Mouse (Mus musculus): ENCODE measurements at regions not wholly inside any gene's neighbourhood (a gene's known extent, or its start where the extent isn't known, plus 50 kb on each side); places are given as distances from the start of the nearest gene placed in this dataset.

DNA sequence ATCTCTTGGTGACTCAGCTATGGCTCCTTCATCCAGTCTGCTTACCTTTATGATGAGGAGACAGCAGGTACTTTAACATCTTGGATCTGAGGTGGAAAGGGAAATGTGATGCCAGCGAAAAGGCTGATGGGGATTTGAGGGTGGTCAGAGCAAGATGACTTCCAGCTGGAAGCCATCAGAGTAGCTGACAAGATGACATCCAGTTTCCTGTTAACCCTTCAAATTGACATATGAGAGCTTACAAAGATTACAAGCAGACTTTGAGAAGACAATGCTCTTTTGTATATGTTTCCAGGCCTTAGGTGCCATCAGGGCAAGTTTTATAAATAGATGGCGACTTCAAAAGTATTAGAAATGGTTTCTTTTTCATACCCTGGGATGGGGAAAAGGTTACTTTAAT is 621.3 kb upstream of the A1bg start:
- Histone ChIP-seq H3K4me2 (ENCODE audit: low read depth) (no peak overlapping the region), H3K36me3 (ENCODE audit: control insufficient read depth, insufficient read depth) (no peaks in the 10 kb centered on the region), H3K79me2 (ENCODE audit: control insufficient read depth, insufficient read depth) (no peaks in the 10 kb centered on the region), H3K4me3 (no peak overlapping the region), H3K27me3 (ENCODE audit: control insufficient read depth, insufficient read depth, insufficient read length) (no peaks in the 10 kb centered on the region), H3ac (ENCODE audit: control insufficient read depth, insufficient read length) (no peak overlapping the region)
- no peak for TF ChIP-seq CEBPB (IDR thresholded peaks at IDR 0.05; ENCODE audit: insufficient read depth, poor library complexity, severe bottlenecking)
- no peak for TF ChIP-seq POLR2A (IDR thresholded peaks at IDR 0.05; ENCODE audit: insufficient read length, low read depth)
- no peak for TF ChIP-seq USF1 (IDR thresholded peaks at IDR 0.05; ENCODE audit: low read depth)
- TF ChIP-seq REST (IDR thresholded peaks at IDR 0.05; ENCODE audit: insufficient read depth, insufficient read length) = no peak
- no peak for TF ChIP-seq TCF3 (IDR thresholded peaks at IDR 0.05; ENCODE audit: insufficient read length, low read depth)
- no peak for TF ChIP-seq MYOD1 (IDR thresholded peaks at IDR 0.05; ENCODE audit: control insufficient read depth in 1 of 3, insufficient read length in 2 of 3, low read depth in 2 of 3)
- TF ChIP-seq SRF (IDR thresholded peaks at IDR 0.05; ENCODE audit: control insufficient read depth, insufficient read length, low read depth) = no peak
- TF ChIP-seq E2F4 (IDR thresholded peaks at IDR 0.05; ENCODE audit: insufficient read depth) = no peak
- no peak for TF ChIP-seq MYOG (IDR thresholded peaks at IDR 0.05; ENCODE audit: control insufficient read depth in 1 of 3, insufficient read depth in 1 of 3, insufficient read length in 2 of 3, low read depth in 2 of 3)
- no peak for TF ChIP-seq MAX (IDR thresholded peaks at IDR 0.05; ENCODE audit: low read depth)
- TF ChIP-seq POLR2AphosphoS2 (IDR thresholded peaks at IDR 0.05; ENCODE audit: insufficient read length, low read depth) = no peak

DNA sequence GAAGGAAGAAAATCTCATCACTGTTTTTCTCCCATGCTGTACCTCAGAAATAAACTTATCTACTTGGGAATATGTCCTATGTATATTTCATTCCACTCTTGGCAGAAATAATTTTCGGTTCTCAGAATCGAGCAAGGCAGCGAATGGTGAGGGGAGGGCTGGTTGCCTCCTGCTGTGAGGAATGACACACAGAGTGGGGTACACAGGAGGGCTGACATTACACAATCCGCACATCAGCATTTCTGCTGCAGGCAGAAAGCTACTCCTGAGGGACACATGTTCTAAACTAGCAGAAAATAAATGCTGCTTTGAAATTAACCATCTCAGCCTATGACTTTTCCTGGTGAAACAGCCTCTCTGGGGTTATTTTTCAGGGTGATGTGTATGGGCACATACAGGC is 618.8 kb upstream of the A1bg start:
- no peak for TF ChIP-seq POLR2A (IDR thresholded peaks at IDR 0.05; ENCODE audit: insufficient read length, low read depth)
- no peak for TF ChIP-seq USF1 (IDR thresholded peaks at IDR 0.05; ENCODE audit: low read depth)
- no peak for TF ChIP-seq MAX (IDR thresholded peaks at IDR 0.05; ENCODE audit: low read depth)
- TF ChIP-seq REST (IDR thresholded peaks at IDR 0.05; ENCODE audit: insufficient read depth, insufficient read length) = no peak
- no peak for TF ChIP-seq TCF12 (IDR thresholded peaks at IDR 0.05; ENCODE audit: insufficient read depth, poor library complexity, severe bottlenecking)
- no peak for TF ChIP-seq E2F4 (IDR thresholded peaks at IDR 0.05; ENCODE audit: insufficient read depth)
- no peak for TF ChIP-seq MYOG (IDR thresholded peaks at IDR 0.05; ENCODE audit: control insufficient read depth in 1 of 3, insufficient read depth in 1 of 3, insufficient read length in 2 of 3, low read depth in 2 of 3)
- no peak for TF ChIP-seq TCF3 (IDR thresholded peaks at IDR 0.05; ENCODE audit: insufficient read length, low read depth)
- no peak for TF ChIP-seq POLR2AphosphoS2 (IDR thresholded peaks at IDR 0.05; ENCODE audit: insufficient read length, low read depth)
- TF ChIP-seq SRF (IDR thresholded peaks at IDR 0.05; ENCODE audit: control insufficient read depth, insufficient read length, low read depth) = no peak
- no peak for TF ChIP-seq CEBPB (IDR thresholded peaks at IDR 0.05; ENCODE audit: insufficient read depth, poor library complexity, severe bottlenecking)
- no peak for TF ChIP-seq MYOD1 (IDR thresholded peaks at IDR 0.05; ENCODE audit: control insufficient read depth in 1 of 3, insufficient read length in 2 of 3, low read depth in 2 of 3)
- Histone ChIP-seq H3K4me3 (no peak overlapping the region), H3K4me2 (ENCODE audit: low read depth) (no peak overlapping the region), H3K27me3 (ENCODE audit: control insufficient read depth, insufficient read depth, insufficient read length) (no peaks in the 10 kb centered on the region), H3K36me3 (ENCODE audit: control insufficient read depth, insufficient read depth) (no peaks in the 10 kb centered on the region), H3ac (ENCODE audit: control insufficient read depth, insufficient read length) (no peak overlapping the region), H3K79me2 (ENCODE audit: control insufficient read depth, insufficient read depth) (no peaks in the 10 kb centered on the region)

DNA sequence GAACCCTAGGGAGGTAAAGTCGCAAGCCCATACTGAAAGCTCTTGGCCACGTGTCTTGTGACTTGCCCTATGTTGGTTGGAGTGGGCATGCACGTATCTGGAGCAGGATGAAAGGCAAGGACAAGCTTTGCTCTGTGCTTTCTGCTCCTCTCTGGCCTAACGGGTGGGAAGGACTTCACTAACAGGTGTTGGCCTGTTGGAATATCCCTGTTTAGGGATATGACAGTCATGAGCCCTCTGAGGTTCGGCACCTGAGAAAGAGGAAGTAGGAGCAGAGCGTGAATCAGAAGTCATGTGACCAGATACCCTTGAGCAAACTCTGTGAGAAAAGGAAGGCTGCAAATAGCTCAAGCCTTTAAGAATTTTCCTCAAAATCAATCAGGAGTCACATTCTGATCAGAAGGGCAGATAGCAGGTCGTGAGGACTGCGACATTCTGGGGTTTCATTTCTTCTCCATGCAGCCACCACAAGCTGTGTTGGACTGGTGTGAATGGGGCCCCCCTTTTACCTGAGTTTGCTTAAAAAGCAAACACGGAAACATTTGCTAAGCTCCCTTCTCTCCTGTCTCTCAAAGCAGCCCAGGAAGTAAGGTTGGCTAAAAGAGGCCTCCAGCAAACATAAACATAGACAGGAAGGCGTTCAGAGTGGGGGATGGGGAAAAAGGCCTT is 618.1 kb upstream of the A1bg start:
- H3K27me3 ChIP-seq (ENCODE audit: control insufficient read depth, insufficient read depth, insufficient read length) = no peaks in the 10 kb centered on the region
- H3K79me2 ChIP-seq (ENCODE audit: control insufficient read depth, insufficient read depth) = no peaks in the 10 kb centered on the region
- H3K4me3 ChIP-seq = no peak overlapping the region

DNA sequence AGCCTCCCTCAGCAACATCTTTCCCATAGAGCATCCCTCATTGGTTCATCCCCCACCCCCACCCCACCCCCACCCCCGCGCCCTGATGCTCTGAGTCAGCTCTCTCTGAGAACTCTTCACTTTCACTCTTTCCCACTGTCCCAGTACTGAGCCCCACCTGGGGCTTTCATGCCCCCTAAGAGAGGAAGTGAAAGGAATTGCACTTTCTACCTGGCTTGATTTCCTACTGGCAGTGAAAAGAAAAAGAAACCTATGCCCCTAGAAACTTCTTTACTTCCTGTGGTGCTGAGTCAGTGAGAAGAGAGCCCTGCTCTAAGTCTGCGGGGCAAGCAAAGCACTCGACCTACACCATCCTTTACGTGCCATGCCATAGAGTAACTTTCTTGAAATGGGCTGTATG is 616.1 kb upstream of the A1bg start:
- no peaks in the 10 kb centered on the region for H3K36me3 ChIP-seq (ENCODE audit: control insufficient read depth, insufficient read depth)
- H3K4me3 ChIP-seq = no peak overlapping the region
- no peaks in the 10 kb centered on the region for H3K27me3 ChIP-seq (ENCODE audit: control insufficient read depth, insufficient read depth, insufficient read length)
- TF ChIP-seq TCF12 (IDR thresholded peaks at IDR 0.05; ENCODE audit: insufficient read depth, poor library complexity, severe bottlenecking) (no peak), MYOD1 (IDR thresholded peaks at IDR 0.05; ENCODE audit: control insufficient read depth in 1 of 3, insufficient read length in 2 of 3, low read depth in 2 of 3) (no peak), REST (IDR thresholded peaks at IDR 0.05; ENCODE audit: insufficient read depth, insufficient read length) (no peak), MYOG (IDR thresholded peaks at IDR 0.05; ENCODE audit: control insufficient read depth in 1 of 3, insufficient read depth in 1 of 3, insufficient read length in 2 of 3, low read depth in 2 of 3) (no peak)
- no peaks in the 10 kb centered on the region for H3K79me2 ChIP-seq (ENCODE audit: control insufficient read depth, insufficient read depth)
- H3ac ChIP-seq (ENCODE audit: control insufficient read depth, insufficient read length) = no peak overlapping the region
- H3K4me2 ChIP-seq (ENCODE audit: low read depth) = no peak overlapping the region

More for the DNA sequence above, 618.1 kb upstream of the A1bg start:
- Histone ChIP-seq H3ac (ENCODE audit: control insufficient read depth, insufficient read length) (no peak overlapping the region), H3K4me2 (ENCODE audit: low read depth) (no peak overlapping the region), H3K36me3 (ENCODE audit: control insufficient read depth, insufficient read depth) (no peaks in the 10 kb centered on the region)
- TF ChIP-seq TCF12 (IDR thresholded peaks at IDR 0.05; ENCODE audit: insufficient read depth, poor library complexity, severe bottlenecking) (no peak), MYOG (IDR thresholded peaks at IDR 0.05; ENCODE audit: control insufficient read depth in 1 of 3, insufficient read depth in 1 of 3, insufficient read length in 2 of 3, low read depth in 2 of 3) (no peak), E2F4 (IDR thresholded peaks at IDR 0.05; ENCODE audit: insufficient read depth) (no peak), POLR2AphosphoS2 (IDR thresholded peaks at IDR 0.05; ENCODE audit: insufficient read length, low read depth) (no peak), MYOD1 (IDR thresholded peaks at IDR 0.05; ENCODE audit: control insufficient read depth in 1 of 3, insufficient read length in 2 of 3, low read depth in 2 of 3) (no peak), MAX (IDR thresholded peaks at IDR 0.05; ENCODE audit: low read depth) (no peak), USF1 (IDR thresholded peaks at IDR 0.05; ENCODE audit: low read depth) (no peak), REST (IDR thresholded peaks at IDR 0.05; ENCODE audit: insufficient read depth, insufficient read length) (no peak), CEBPB (IDR thresholded peaks at IDR 0.05; ENCODE audit: insufficient read depth, poor library complexity, severe bottlenecking) (no peak), POLR2A (IDR thresholded peaks at IDR 0.05; ENCODE audit: insufficient read length, low read depth) (no peak), SRF (IDR thresholded peaks at IDR 0.05; ENCODE audit: control insufficient read depth, insufficient read length, low read depth) (no peak), TCF3 (IDR thresholded peaks at IDR 0.05; ENCODE audit: insufficient read length, low read depth) (no peak)

Data from myocyte (in vitro differentiated cells).